Mouse (Mus musculus) mouse embryonic stem cell (cell line): ENCODE data around the gene Rhbdd3.
"Not testable (repeated sequence)": the region's sequence is repeated elsewhere in the genome, so short reads cannot be mapped to it uniquely, and the experiment has no call there.

Source experiments
- in situ Hi-C, 2 experiments: fragments of 300-500 bp; cut with MboI; formaldehyde crosslinking; loops; 1 replicate in 1 of 2; 3 replicates in 1 of 2; pipeline ENCODE4 v1.14.3; 2019 to 2020; ENCODE audit warnings: low sequenced_read_pairs in 2 of 2, low pct_unique_long_range_greater_than_20kb in 1 of 2, mixed read lengths in 1 of 2; ENCODE audit not compliant: unreplicated experiment in 1 of 2

The Rhbdd3 gene

DNA sequence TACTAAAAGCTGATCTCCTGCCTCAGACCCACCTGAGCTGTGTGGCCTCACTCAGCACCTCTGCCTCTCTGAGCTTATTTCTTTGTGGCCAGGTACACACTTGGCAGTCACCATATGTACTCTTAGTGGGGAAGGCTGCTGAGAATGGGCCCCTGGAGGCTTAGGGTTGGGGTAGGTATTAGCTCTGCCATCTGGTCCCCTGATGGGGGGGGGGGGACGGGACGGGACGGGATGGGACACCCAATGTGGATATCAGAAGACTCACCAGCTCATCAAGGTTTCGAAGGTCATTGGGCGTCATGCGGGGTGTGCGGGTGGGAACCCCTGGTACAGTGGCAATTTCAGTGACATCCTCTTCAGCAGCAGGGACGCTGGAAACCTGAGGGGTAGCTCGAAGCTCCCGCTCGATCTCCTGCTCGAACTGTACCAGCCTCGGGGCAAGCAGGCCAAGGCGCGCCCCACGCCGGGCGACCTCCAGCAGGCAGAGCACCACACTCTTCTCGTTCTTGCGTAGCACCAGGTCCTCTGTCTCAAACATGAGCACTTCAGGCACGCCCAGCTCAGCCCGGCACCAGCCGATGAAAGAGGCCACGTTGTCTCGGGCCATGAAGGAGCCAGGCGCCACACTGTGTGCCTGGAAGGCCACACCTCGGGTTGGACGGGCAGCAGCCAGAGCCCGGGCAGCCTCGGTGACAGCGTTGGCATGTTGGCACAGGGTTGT is 35.0 kb upstream of the Rhbdd3 start:
- in situ Hi-C loops = no loop called here

DNA sequence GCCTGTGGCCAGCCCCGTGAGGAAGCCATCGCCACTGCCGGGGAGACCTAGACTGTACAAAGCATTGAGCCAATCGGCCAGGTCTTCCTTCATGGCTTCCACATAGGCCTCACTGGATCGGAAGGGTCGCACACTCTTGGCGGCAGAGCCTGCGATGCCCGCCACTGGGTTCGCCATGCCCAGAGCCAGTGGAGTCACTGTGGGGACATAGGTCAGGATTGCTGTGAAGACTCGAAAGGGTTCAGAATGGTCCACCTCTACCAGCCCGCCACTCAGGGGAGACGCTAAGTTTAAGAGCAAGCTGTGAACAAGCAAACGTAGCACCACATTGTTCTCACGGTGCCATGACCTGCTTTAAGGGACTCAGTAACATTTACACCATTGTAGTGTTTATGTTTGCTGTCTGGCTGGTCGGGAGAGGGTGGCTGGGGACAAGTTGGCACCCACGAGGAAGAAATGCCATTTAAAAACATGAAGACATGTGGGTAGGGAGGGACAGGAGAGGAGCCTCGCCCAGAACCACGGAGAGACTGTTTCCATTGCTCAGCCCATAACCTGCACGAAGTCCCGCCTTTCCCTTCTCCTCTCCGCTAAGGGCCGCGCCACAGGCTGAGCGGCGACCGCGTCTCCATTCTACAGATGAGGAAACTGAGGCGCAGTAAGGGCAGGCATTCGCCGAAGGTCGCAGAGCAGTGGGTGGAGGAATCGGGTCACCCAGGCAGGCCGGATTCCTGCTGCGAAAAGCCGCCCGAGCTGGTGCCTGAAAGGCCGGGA is 34.3 kb upstream of the Rhbdd3 start:
- in situ Hi-C loops = no loop called here

DNA sequence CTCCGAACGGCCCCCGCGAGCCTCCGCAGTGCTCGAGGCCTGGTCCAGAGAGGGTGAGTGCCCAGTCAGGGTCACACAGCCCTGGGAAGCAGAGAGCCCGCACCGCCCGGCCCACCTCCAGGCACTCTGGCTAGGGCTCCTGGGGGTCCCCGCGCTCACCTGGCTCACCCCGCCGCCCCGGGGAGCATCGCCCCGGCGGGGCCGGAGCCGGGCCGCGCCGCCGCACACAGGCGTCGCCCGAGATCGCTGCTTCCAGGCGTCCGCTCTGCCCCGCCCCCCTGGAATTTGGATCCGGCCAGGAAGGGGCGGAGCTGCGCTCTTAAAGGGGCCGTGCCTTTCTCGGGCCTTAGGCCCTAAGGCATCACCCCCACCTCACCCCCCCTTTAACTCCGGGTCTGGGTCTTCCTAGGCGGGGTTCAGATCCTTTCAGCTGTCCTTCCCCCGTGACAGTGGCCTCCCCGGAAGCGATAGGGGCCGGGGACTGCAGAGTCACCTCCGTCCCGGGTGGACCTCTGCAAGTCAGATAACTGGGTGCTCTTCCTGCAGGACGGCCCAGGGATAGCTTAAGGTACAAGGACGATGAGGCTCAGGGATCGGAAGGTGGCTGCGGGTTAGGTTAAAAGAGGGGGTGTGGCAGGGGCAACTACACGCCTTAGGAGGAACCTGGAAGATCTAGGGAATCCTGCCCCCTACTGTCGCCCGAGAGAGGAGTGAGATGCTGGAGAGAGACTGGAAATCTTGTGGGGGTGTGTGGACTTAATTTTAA is 33.5 kb upstream of the Rhbdd3 start, which contains the start of gene Gas2l1:
Gene Gas2l1 (minus strand): TSS at position 272 of the 766 bp plus-strand sequence.
- in situ Hi-C loops = no loop called here

DNA sequence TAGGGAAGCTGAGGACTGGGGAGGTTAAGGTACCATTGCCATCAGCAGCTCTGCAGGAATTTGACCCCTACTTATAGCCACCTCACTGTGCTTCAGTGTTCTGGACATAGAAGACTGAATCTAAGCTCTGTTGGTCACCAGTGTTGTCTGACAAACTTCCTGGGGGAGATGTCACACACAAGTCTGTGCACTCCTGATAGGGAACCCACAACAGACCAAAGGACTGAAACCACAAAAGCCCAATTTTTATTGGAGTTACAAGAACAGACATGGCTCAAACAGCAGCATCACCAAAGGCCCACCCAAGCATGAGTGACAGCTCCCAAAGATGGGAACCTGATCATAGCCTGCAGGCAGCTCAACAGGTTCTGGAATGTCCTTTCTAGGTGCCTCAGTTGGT is 31.7 kb upstream of the Rhbdd3 start:
- in situ Hi-C loops = no loop called here

DNA sequence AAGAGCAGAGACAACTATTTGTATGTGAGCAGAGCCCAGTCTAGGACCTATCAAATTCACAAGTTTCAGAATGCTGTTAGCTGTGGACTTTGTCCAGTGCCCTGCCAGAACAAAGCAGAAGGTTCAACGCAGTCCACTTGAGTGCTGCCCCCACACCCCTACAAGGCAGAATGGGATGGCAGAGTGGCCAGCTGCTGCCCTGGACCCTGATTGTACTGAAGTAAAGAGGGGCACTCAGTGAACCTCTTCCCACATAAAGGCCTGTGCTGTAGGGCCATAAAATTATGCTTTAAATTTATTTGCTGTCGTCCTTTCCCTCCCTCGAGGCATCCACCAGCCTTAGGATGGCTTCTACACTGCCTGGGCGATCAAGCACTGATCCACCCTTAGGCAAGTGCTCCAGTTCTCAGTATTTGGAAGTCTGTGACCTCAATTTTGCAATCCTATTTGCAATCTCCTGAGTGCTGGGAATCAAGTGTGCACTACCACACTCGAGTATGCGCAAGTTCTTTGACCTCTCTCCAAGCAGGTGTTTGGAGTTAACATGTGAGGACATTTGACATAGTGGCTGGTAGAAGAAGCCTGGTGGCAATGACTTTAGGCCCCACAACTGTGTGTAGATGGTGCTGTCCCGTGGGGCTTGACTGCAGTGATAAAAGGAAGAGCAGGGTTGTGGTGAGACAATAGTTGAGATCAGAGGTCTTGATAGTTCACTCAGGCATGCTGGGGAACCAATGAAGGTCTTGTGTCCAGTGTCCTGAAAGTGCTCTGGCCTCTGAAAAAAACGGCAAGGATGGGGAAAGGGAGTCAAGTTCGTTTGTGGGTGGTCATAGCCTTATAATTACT is 30.4 kb upstream of the Rhbdd3 start:
- in situ Hi-C loops = no loop called here

DNA sequence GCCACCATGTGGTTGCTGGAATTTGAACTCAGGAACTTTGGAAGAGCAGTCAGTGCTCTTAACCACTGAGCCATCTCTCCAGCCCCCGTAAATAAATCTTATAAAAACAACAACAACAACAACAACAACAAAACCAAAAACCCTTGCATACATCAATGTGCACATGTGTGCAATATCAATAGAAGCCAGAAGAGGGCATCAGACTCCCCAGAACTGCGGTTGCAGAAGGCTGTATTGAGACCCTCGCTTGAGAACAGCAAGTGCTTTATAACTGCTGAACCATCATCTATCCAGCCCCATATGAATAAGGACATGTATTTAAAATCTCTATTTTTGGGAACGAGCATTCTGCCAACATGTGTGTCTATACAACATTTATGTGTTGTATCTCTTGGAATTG is 23.8 kb upstream of the Rhbdd3 start:
- in situ Hi-C loops = no loop called here

DNA sequence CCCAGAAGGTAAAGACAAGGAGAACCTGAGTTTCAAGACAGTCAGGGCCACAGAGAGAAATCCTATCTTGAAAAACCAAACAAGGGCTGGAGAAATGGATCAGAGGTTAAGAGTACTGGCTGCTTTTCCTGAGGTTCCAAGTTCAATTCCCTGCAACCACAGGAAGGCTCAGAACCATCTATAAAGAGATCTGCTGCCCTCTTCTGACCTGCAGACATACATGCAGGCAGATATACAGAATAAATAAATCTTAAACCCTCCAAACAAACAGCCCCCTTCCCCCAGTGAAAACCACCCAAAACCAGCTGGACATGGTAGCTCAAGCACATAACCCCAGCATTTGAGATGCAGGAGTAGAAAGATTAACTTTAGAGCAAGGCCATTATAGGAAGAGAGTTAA is 23.0 kb upstream of the Rhbdd3 start:
- in situ Hi-C loops = no loop called here

DNA sequence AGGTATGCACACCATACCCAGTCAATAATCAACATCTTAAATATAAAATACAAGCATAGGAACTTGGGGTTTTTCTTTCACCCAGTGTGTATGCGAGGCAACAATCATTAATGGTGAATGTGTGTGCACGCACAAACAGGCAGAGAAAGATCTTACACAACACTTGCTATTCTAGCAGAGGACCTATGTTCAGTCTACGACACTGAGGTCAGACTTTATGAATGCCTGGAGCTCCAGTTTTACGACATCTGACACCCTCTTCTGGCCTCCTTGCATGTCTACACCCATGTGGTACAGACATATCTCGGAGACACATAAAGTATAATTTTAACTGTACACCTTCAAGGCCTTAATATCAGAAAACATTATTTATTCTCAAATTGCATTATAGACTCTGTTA is 21.9 kb upstream of the Rhbdd3 start:
- in situ Hi-C loops = not testable (repeated sequence)

DNA sequence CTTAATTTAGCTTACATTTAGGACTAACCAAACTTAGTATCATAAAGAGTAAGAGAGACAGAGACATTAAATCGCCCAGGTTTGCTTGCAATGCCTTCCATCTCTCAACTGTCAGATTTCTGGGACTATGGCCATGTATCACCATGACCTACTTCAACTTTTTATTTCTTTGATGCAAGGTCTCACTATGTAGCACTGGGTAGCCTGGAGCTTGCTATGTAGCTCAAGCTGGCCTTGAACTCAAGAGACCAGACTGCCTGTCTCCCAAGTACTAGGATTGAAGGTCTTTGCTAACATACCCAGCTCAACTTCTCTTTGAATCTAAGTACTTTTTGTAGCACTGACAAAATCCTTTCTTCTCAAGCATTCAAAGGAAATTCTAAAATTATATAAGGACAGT is 9.6 kb upstream of the Rhbdd3 start:
- in situ Hi-C loops = no loop called here

DNA sequence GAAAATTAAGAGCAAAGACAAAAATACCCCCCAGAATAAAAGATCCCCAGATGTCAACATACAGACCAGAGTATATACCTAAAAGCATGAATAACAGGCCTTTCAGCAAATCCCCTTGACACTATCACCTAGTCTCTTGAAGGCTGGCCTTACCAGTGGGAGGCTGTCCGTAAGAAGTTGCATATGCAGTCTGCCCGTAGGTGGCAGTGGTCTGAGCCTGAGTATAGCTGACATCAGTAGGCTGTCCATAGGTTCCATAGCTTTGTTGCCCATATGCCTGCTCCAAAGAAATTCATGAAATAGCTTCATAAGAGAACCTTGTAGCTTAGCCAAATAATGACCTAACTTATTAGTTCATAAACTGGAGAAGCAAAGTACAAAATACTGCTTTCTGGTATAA is 7.0 kb upstream of the Rhbdd3 start:
- in situ Hi-C loops = no loop called here

DNA sequence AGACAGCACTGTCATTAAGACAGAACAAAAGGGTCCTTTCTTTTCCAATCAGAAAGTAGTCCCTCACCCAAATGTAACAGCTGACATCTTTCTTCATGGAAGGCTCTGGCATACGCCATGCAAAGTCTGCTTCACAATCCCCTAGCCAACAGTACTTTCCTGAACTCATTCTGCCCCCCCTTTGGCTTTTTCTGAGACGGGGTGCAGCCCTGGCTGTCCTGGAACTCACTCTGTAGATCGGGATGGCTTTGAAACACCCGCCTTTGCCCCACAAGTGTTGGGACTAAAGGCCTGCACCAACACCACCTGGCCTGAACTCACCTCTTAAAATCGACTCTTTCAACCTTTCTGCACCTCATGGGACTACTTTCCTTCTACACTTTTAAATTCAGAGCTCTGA is 2.8 kb upstream of the Rhbdd3 start:
- in situ Hi-C loops = no loop called here

DNA sequence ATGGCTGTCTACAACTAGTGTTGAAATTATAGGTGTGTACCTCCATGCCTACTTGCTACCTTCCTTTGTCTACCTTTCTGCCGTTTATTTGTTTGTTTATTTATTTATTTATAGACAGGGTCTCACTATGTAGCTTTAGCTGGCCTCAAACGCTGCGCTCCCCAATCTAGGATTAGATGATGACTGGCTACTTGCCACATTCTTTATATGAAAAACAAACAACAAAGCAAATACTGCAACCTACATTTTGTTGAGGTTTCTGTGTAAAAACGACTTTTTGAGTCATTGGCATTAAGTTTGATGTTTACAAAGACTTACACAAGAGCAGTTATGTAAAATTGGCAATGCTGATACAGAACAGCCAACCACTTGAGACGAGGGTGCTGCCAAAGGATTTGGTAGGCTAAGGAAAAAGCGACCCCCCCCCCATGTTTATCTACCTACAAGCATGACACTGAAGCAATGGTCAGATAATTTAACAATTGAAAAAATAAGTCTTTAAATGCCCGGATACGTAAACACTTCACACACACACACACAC is 2.2 kb upstream of the Rhbdd3 start:
- in situ Hi-C loops = no loop called here

DNA sequence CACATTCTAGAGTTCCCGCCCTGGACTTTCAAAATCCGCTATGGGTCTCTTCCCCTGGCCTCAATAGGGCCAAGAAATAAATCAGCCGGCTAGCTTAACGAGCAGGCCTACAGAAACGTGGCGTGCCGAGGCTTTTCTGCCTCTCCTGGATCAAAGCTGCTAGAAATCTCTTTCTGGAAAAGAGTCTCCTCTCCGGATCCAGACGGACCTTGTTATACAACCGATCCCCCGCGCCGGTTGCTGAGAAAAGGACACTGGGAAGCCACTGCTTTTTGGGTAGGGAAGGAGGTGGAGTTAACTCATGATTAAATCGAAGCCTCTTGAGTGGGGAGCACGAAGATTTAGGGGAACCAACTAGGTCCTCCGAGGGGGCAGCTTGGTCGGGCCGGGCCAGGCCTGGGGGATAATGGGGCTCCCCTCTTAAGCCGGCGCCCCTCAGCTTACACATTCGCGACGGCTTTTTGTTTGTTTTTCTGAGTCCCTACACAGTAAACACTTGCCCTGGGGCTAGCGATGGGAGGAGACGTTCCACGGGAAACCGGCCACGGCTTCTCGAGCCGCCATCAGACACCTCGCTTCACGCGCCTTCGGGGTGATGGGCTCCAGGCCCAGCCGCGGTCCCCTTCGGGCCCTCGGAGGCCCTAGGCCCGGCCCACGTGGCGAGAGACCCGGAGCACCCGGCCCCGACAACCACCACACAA is 541 bp upstream of the Rhbdd3 start:
- in situ Hi-C loops = no loop called here

DNA sequence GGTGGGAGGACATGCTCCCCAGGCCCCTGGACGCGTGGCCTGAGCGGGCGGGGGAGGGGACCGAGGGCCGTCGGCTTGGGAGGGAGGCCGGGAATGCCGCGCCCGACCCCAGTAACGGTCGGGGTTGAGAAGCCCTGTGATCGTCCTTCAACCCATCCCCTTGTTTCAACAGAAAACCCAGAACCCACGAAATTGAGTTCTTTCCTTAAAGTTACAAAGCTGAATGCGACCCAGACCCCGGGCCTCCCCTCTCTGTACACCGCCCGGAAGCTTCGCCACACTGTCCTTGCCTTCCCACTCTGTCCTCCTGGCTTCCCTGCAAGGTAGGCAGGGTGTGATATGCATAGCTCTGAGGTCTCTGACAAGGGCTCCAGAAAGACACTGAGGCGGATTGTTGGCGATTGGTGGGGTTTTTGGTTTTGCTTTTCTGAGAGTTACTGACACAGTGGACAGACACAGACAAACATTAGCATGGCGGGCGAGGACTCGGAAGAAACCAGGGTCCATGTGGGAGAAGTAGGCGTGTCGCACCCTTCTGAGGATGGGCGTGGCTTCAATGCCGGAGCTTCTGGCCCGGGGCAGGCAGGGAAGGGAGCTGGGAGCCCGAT is 954 bp downstream of the Rhbdd3 start:
- in situ Hi-C loops = no loop called here

DNA sequence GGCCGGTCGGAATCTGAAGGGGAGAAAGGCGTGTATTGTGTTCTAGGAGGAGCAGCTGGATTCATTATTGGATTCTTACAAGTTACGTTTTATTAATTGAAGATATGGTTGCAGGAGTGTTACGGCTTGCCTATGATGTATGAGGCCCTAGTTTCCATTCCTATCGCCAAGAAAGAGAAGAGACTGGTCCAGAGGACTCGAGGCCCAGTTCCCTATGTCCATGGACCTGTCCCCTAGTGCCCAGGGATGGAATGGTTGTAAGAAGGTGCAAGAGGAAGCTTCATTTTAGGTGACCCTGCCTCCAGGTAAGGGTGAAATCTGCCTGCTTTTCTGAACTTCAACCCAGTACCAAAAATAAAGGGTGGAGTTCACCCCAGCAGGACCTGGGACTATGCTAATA is 1.6 kb downstream of the Rhbdd3 start:
- in situ Hi-C loops = no loop called here

DNA sequence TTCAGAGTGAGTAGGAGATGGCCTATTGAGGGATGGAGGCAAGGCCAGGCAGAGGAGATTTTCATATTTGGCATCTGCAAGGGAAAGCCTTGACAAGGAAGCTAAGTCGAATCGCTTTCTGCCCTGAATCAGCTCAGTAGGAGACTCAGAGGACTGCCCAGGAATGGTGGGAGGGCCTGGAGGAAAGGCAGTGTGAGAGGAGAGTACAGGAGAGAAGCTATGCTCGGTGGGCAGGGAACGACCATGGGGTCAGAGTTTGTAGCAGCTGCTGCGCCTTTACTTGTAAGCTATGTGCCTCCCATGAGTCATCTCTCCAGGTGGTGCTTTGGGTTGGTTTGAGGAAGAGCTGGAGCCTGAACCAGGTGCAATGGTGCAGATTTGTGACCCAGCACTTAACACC is 2.1 kb downstream of the Rhbdd3 start:
- in situ Hi-C loops = no loop called here

DNA sequence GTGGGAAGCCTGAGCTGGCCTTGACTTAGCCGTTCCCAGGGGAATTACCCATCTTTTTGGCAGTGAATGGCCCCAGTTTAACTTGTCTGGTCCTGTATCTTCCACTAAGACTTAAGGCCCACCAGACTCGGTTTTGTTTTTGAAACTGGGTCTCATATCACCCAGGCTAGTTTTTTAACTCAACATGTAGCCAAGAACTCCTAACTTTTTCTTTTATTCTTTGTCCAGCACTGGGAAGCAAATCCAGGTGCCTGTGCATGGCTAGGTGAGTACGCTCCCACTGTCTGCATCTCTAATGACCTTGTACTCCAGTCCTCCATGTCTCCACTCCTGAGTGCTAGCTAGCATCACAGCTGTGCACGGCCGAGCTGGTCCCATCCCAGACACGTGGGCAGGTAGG is 2.9 kb downstream of the Rhbdd3 start:
- in situ Hi-C loops = no loop called here
